Mouse (Mus musculus): Measurements from ENCODE around the gene Rpusd1.

- TF ChIP-seq CTCF (IDR thresholded peaks at IDR 0.05; ENCODE audit: borderline replicate concordance, extremely low read depth, insufficient read depth, insufficient read length) (no peak), POLR2A (IDR thresholded peaks at IDR 0.05; ENCODE audit: borderline replicate concordance, extremely low read depth, insufficient read depth, insufficient read length, poor library complexity, severe bottlenecking) (no peak)
Observed at GRCm38 (mm10) chr17:25728009-25728270, 470 bp downstream of the Rpusd1 start.

Data from brain, embryonic 14.5 days (tissue).